Mouse (Mus musculus) liver, adult (tissue): ENCODE results near the gene Myof.
A peak's percentile ranks its signal among the peaks of the same experiment; 100 is the strongest.

ENCODE experiments used
- GATA4 ChIP-seq: IDR thresholded peaks from 2 replicates; pipeline ENCODE4 v1.6.1; 2014; ENCODE audit warnings: mild to moderate bottlenecking, low read length; ENCODE audit not compliant: insufficient replicate concordance

Myof gene

GRCm38 (mm10) chr19:38027881-38028521, 15.4 kb downstream of the Myof start:
- no peak for TF ChIP-seq GATA4

- no peak for TF ChIP-seq GATA4
Measured at GRCm38 (mm10) chr19:38027389-38027788, 16.0 kb downstream of the Myof start.

- no peak for TF ChIP-seq GATA4
Measured at GRCm38 (mm10) chr19:38026211-38026624, 17.2 kb downstream of the Myof start.

GRCm38 (mm10) chr19:38025254-38026041, 17.9 kb downstream of the Myof start:
- TF ChIP-seq GATA4, result no peak

- TF ChIP-seq GATA4, result no peak
Measured at GRCm38 (mm10) chr19:38023603-38024002, 19.8 kb downstream of the Myof start.

GRCm38 (mm10) chr19:38022710-38023109, 20.7 kb downstream of the Myof start:
- TF ChIP-seq GATA4, result no peak

- no peak for TF ChIP-seq GATA4
Measured at GRCm38 (mm10) chr19:38015873-38016254, 27.5 kb downstream of the Myof start.

- no peak for TF ChIP-seq GATA4
Measured at GRCm38 (mm10) chr19:38015180-38015872, 28.1 kb downstream of the Myof start.

GRCm38 (mm10) chr19:38014443-38014842, 28.9 kb downstream of the Myof start:
- no peak for TF ChIP-seq GATA4

GRCm38 (mm10) chr19:38011379-38011778, 32.0 kb downstream of the Myof start:
- TF ChIP-seq GATA4, result no peak

GRCm38 (mm10) chr19:38004809-38005380, 38.5 kb downstream of the Myof start:
- no peak for TF ChIP-seq GATA4

- 0 out of 2 replicates have a peak, but pooled peaks have one; percentile 27 for TF ChIP-seq GATA4
Measured at GRCm38 (mm10) chr19:38003671-38004521, 39.5 kb downstream of the Myof start.

GRCm38 (mm10) chr19:38002816-38003215, 40.6 kb downstream of the Myof start:
- TF ChIP-seq GATA4, result no peak

GRCm38 (mm10) chr19:38000990-38001389, 42.4 kb downstream of the Myof start:
- TF ChIP-seq GATA4, result no peak

GRCm38 (mm10) chr19:37999941-38000340, 43.4 kb downstream of the Myof start:
- TF ChIP-seq GATA4, result no peak
